Mouse (Mus musculus) MEL (cell line): Measurements from ENCODE around the gene Aspdh. TPM values are rescaled to one million over a fixed set of nuclear protein-coding genes. Genes with fewer than 3 reads are reported as not detected.

Experiments
- DNase-seq: peaks from one replicate; pipeline ENCODE4 v3.0.0; 2011; ENCODE audit warnings: low read depth, low spot score
- H3K27ac ChIP-seq: 2 replicates; pipeline ENCODE4 v1.5.1; 2012; ENCODE audit warnings: low read depth, mild to moderate bottlenecking, control low read depth, low read length, moderate library complexity; ENCODE audit not compliant: control insufficient read depth
- H3K27me3 ChIP-seq, 2 experiments: fragments of 150-350 bp in 1 of 2; sonication (generic) in 1 of 2; 2 replicates each; pipeline ENCODE4 v1.6.1; 2012; ENCODE audit warnings: low read length in 2 of 2, mild to moderate bottlenecking in 2 of 2, improper control_type of control experiment in 1 of 2, moderate library complexity in 1 of 2; ENCODE audit not compliant: insufficient read depth in 2 of 2, control insufficient read depth in 1 of 2
- H3K36me3 ChIP-seq, 2 experiments: 2 replicates each; pipeline ENCODE4 v1.6.1; 2012 to 2014; ENCODE audit warnings: low read length in 2 of 2, improper control_type of control experiment in 1 of 2, inconsistent platforms in 1 of 2, mild to moderate bottlenecking in 1 of 2; ENCODE audit not compliant: insufficient read depth in 2 of 2, control insufficient read depth in 1 of 2
- H3K4me1 ChIP-seq, 2 experiments: fragments of 150-350 bp in 1 of 2; sonication (generic) in 1 of 2; 2 replicates each; pipeline ENCODE4 v1.6.1; 2012; ENCODE audit warnings: low read length in 2 of 2, improper control_type of control experiment in 1 of 2, mild to moderate bottlenecking in 1 of 2; ENCODE audit not compliant: insufficient read depth in 2 of 2, control insufficient read depth in 1 of 2
- H3K4me3 ChIP-seq, 2 experiments: fragments of 150-350 bp in 1 of 2; sonication (generic) in 1 of 2; 2 replicates each; pipeline ENCODE4 v1.5.1; 2012; ENCODE audit warnings: low read depth in 2 of 2, low read length in 2 of 2, mild to moderate bottlenecking in 2 of 2, moderate library complexity in 2 of 2, control low read depth in 1 of 2, improper control_type of control experiment in 1 of 2; ENCODE audit not compliant: control insufficient read depth in 1 of 2, insufficient read depth in 1 of 2
- H3K79me2 ChIP-seq: 2 replicates; pipeline ENCODE4 v1.6.1; 2012; ENCODE audit warnings: mild to moderate bottlenecking, low read length, moderate library complexity; ENCODE audit not compliant: control insufficient read depth, poor library complexity, insufficient read depth
- H3K9ac ChIP-seq: 2 replicates; pipeline ENCODE4 v1.6.1; 2012; ENCODE audit warnings: low read depth, mild to moderate bottlenecking, control low read depth, low read length, moderate library complexity; ENCODE audit not compliant: control insufficient read depth, poor library complexity, severe bottlenecking
- H3K9me3 ChIP-seq: fragments of 150-350 bp; sonication (generic); replicated peaks from 2 replicates; pipeline ENCODE4 v1.6.1; 2012; ENCODE audit warnings: mild to moderate bottlenecking, low read length, improper control_type of control experiment, moderate library complexity; ENCODE audit not compliant: insufficient read depth
- BHLHE40 ChIP-seq: IDR thresholded peaks from 2 replicates; pipeline ENCODE4 v1.6.1; 2012; ENCODE audit warnings: low read depth, mild to moderate bottlenecking, inconsistent platforms, low read length, improper control_type of control experiment, borderline replicate concordance
- CHD2 ChIP-seq: IDR thresholded peaks from 2 replicates; pipeline ENCODE4 v1.6.1; 2011; ENCODE audit warnings: low read length, improper control_type of control experiment
- CTCF ChIP-seq, 3 experiments: IDR thresholded peaks in 2 of 3; conservative IDR thresholded peaks in 1 of 3; 2 replicates each; pipeline ENCODE4 v1.5.1; 2011 to 2012; ENCODE audit warnings: low read length in 3 of 3, low read depth in 2 of 3, mild to moderate bottlenecking in 2 of 3, improper control_type of control experiment in 1 of 3, inconsistent platforms in 1 of 3, mixed read lengths in 1 of 3, moderate library complexity in 1 of 3; ENCODE audit not compliant: control insufficient read depth in 1 of 3, insufficient read depth in 1 of 3, poor library complexity in 1 of 3, severe bottlenecking in 1 of 3
- E2F4 ChIP-seq: IDR thresholded peaks from 2 replicates; pipeline ENCODE4 v1.6.1; 2011; ENCODE audit warnings: low read depth, low read length, improper control_type of control experiment, borderline replicate concordance
- ETS1 ChIP-seq: IDR thresholded peaks from 2 replicates; pipeline ENCODE4 v1.6.1; 2012; ENCODE audit warnings: low read depth, mild to moderate bottlenecking, inconsistent platforms, low read length, improper control_type of control experiment, moderate library complexity
- GABPA ChIP-seq: IDR thresholded peaks from 2 replicates; pipeline ENCODE4 v1.6.1; 2012; ENCODE audit warnings: low read depth, mild to moderate bottlenecking, inconsistent platforms, low read length, improper control_type of control experiment, moderate library complexity
- GATA1 ChIP-seq: IDR thresholded peaks from 2 replicates; pipeline ENCODE4 v1.6.1; 2011; ENCODE audit warnings: low read depth, low read length, improper control_type of control experiment
- HCFC1 ChIP-seq: IDR thresholded peaks from 2 replicates; pipeline ENCODE4 v1.6.1; 2012; ENCODE audit warnings: low read depth, mild to moderate bottlenecking, inconsistent platforms, low read length, improper control_type of control experiment, moderate library complexity
- KAT2A ChIP-seq: conservative IDR thresholded peaks from 2 replicates; pipeline ENCODE4 v1.6.1; 2012; ENCODE audit warnings: low read depth, low read length, improper control_type of control experiment, inconsistent platforms
- MEF2A ChIP-seq: IDR thresholded peaks from 2 replicates; pipeline ENCODE4 v1.6.1; 2014; ENCODE audit warnings: low read depth, mild to moderate bottlenecking, inconsistent platforms, low read length, improper control_type of control experiment; ENCODE audit not compliant: poor library complexity, insufficient replicate concordance, severe bottlenecking; ENCODE audit errors: extremely low read depth
- MYB ChIP-seq: IDR thresholded peaks from 2 replicates; pipeline ENCODE4 v1.6.1; 2011; ENCODE audit warnings: mild to moderate bottlenecking, low read depth, low read length, improper control_type of control experiment
- MYC ChIP-seq: IDR thresholded peaks from 2 replicates; pipeline ENCODE4 v1.6.1; 2011; ENCODE audit warnings: low read depth, mild to moderate bottlenecking, low read length, improper control_type of control experiment, moderate library complexity
- NELFE ChIP-seq: IDR thresholded peaks from 2 replicates; pipeline ENCODE4 v1.6.1; 2011; ENCODE audit warnings: low read depth, low read length, improper control_type of control experiment
- NRF1 ChIP-seq: IDR thresholded peaks from 2 replicates; pipeline ENCODE4 v1.6.1; 2014; ENCODE audit warnings: low read depth, mild to moderate bottlenecking, inconsistent platforms, low read length, improper control_type of control experiment, moderate library complexity; ENCODE audit not compliant: poor library complexity, insufficient read depth, severe bottlenecking
- POLR2AphosphoS2 ChIP-seq: IDR thresholded peaks from 2 replicates; pipeline ENCODE4 v1.6.1; 2011; ENCODE audit warnings: low read length, improper control_type of control experiment
- RCOR1 ChIP-seq: IDR thresholded peaks from 2 replicates; pipeline ENCODE4 v1.6.1; 2012; ENCODE audit warnings: low read depth, mild to moderate bottlenecking, inconsistent platforms, low read length, improper control_type of control experiment
- SMC3 ChIP-seq: IDR thresholded peaks from 2 replicates; pipeline ENCODE4 v1.6.1; 2011; ENCODE audit warnings: low read depth, low read length, improper control_type of control experiment
- TAL1 ChIP-seq: IDR thresholded peaks from 2 replicates; pipeline ENCODE4 v1.6.1; 2012; ENCODE audit warnings: mild to moderate bottlenecking, inconsistent platforms, low read length, moderate library complexity, mixed read lengths
- TBP ChIP-seq: IDR thresholded peaks from 2 replicates; pipeline ENCODE4 v1.8.0; 2011; ENCODE audit warnings: low read depth, low read length, improper control_type of control experiment
- UBTF ChIP-seq: IDR thresholded peaks from 2 replicates; pipeline ENCODE4 v1.6.1; 2012; ENCODE audit warnings: low read depth, mild to moderate bottlenecking, inconsistent platforms, low read length, improper control_type of control experiment, moderate library complexity, borderline replicate concordance; ENCODE audit not compliant: insufficient read depth
- USF1 ChIP-seq: IDR thresholded peaks from 2 replicates; pipeline ENCODE4 v1.6.1; 2014; ENCODE audit warnings: low read depth, mild to moderate bottlenecking, inconsistent platforms, low read length, improper control_type of control experiment, moderate library complexity
- ZC3H11A ChIP-seq: IDR thresholded peaks from 2 replicates; pipeline ENCODE4 v1.6.1; 2012; ENCODE audit warnings: low read depth, mild to moderate bottlenecking, inconsistent platforms, low read length, improper control_type of control experiment
- ZMIZ1 ChIP-seq: IDR thresholded peaks from 2 replicates; pipeline ENCODE4 v1.6.1; 2012; ENCODE audit warnings: low read depth, mild to moderate bottlenecking, inconsistent platforms, low read length, improper control_type of control experiment, moderate library complexity
- ZNF384 ChIP-seq: IDR thresholded peaks from 2 replicates; pipeline ENCODE4 v1.6.1; 2012; ENCODE audit warnings: low read depth, mild to moderate bottlenecking, inconsistent platforms, low read length, improper control_type of control experiment
- polyA plus RNA-seq, 2 experiments: library from polyadenylated mRNA; stranded (reverse) in 1 of 2; unstranded in 1 of 2; fragments of >175 nt in 1 of 2; fragments of >200 nt in 1 of 2; gene quantifications; 2 replicates each; pipeline versions ENCODE4 v1.2.1 to v1.2.4; 2012; ENCODE audit warnings: low replicate concordance in 2 of 2, low read depth in 1 of 2; ENCODE audit not compliant: insufficient read length in 2 of 2, insufficient read depth in 1 of 2, missing spikeins in 1 of 2
- total RNA-seq: library from RNA; depleted of rRNA; stranded (reverse); fragments of 300-350 nt; gene quantifications from 2 replicates; pipeline ENCODE4 v1.2.3, GENCODE M21; 2012

The Aspdh gene
- total and polyA plus RNA-seq, 3 experiments: 0.89 TPM; not detected in 2

- Histone ChIP-seq H3K79me2 (no peaks in the 10 kb centered on the region), H3K27ac (no peak overlapping the region), H3K4me3 (no peak overlapping the region), H3K4me1 (no peaks in the 10 kb centered on the region), H3K9me3 (no peaks in the 10 kb centered on the region), H3K36me3 (no peaks in the 10 kb centered on the region), H3K27me3 (peaks cover 0 to 1% of the 10 kb centered on the region in 2 experiments; a peak in 3 of 4 replicates), H3K9ac (no peak overlapping the region)
- TF ChIP-seq NELFE: no peak
- TF ChIP-seq E2F4: no peak
- TF ChIP-seq RCOR1: no peak
- TF ChIP-seq ZC3H11A: no peak
- no peak for TF ChIP-seq MYC
- no peak for TF ChIP-seq GATA1
- DNase-seq: no peak
Measured at GRCm38 (mm10) chr7:44440479-44440878, 24.7 kb upstream of the Aspdh start.

DNA sequence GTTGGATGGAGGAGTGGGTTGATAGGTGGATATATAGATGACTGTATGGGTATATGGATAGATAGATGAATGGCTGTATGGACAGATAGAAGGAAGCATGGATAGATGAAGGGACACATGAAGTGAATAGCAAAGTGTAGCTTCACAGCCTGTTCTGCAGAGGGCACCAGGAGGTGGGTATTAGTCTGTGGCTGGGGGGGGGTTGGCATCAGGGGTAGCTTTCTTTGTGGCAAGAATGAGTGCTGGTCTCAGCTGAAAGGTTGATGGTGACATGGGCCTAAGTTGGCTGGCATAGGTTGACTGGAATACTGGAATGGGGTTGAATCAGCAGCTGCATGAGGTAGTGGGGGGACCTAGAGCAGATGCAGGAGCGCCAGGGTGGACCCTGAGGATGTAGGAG lies 24.0 kb upstream of the Aspdh start:
- no peak for DNase-seq
- no peaks in the 10 kb centered on the region for H3K9me3 ChIP-seq
- no peaks in the 10 kb centered on the region for H3K36me3 ChIP-seq
- no peaks in the 10 kb centered on the region for H3K4me1 ChIP-seq
- no peak overlapping the region for H3K9ac ChIP-seq
- H3K4me3 ChIP-seq: no peak overlapping the region
- H3K79me2 ChIP-seq: no peaks in the 10 kb centered on the region
- no peak overlapping the region for H3K27ac ChIP-seq
- H3K27me3 ChIP-seq: peaks cover 0 to 1% of the 10 kb centered on the region in 2 experiments; a peak in 3 of 4 replicates
- no peak for TF ChIP-seq USF1
- no peak for TF ChIP-seq UBTF
- TF ChIP-seq ETS1: no peak
- TF ChIP-seq ZMIZ1: no peak
- TF ChIP-seq ZC3H11A: no peak
- TF ChIP-seq SMC3: no peak
- no peak for TF ChIP-seq RCOR1
- no peak for TF ChIP-seq KAT2A
- no peak for TF ChIP-seq HCFC1

DNA sequence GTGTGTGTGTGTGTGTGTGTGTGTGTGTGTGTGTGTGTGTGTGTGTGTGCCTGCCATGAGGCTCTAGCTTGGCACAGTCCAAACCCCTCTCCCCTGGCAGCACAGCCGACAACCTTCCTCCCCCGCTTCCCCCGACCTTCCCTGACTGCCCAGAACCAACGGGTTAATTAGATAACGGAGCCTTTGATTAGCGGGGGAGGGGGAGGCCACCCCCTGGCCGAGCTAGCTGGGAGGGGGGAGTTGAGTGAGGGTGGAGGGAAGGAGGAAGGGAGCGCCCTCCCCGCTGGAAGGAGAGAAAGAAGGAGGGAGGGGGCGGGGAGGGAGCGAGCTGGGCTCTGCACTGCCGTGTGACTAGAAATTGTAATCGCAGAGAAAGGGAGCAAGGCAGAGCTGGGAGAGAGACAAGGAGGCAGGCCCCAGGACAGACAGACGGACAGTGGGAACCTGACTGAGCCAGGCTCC lies 23.5 kb upstream of the Aspdh start:
- Histone ChIP-seq H3K9ac (peak overlapping the region; percentile 38), H3K36me3 (no peaks in the 10 kb centered on the region), H3K4me3 (peak overlapping the region in 1 of 2 experiments; percentile 22; a peak in 1 of 4 replicates), H3K9me3 (no peaks in the 10 kb centered on the region), H3K27me3 (peaks cover 0 to 1% of the 10 kb centered on the region in 2 experiments; a peak in 3 of 4 replicates), H3K27ac (no peak overlapping the region), H3K79me2 (no peaks in the 10 kb centered on the region), H3K4me1 (no peaks in the 10 kb centered on the region)
- TF ChIP-seq CTCF (IDR thresholded peaks at IDR 0.05 in 2 of 3, conservative IDR thresholded peaks at IDR 0.05 in 1 of 3; ENCODE audit: control insufficient read depth in 1 of 3, insufficient read depth in 1 of 3, low read depth in 2 of 3, low read length in 3 of 3, poor library complexity in 1 of 3, severe bottlenecking in 1 of 3) (no peak), TBP (no peak), ZNF384 (no peak), E2F4 (no peak), MYB (no peak), KAT2A (no peak), POLR2AphosphoS2 (no peak), ZC3H11A (no peak), TAL1 (no peak), MEF2A (no peak), UBTF (no peak), CHD2 (no peak), NRF1 (no peak), GABPA (no peak), BHLHE40 (no peak), SMC3 (no peak)
- DNase-seq: peak; percentile 11
